16 mouse cellular contexts compared by ENCODE assay signal in the genomic region with DNA sequence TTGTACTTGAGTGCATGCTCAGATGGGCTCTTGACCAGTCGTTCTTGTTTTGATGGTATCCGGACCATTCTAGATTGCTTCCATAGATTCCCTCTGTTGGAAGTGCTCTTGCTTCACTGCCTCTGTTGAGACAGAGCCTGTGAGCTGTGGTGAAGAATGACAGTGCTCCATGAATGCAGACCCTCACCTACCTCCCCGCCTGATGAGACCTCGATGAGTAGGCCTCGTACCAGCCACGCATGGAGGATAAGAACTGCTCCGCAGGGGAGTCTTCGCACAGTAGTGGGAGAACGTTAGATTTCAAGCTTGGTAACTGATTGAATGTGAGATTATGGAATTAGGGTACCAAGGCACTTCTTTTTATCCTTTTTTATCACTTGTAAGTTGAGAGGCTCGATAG.
"Had no signal": no experiment of that assay in that cellular context is flagged by ENCODE, and none has a peak within 500 bp of the region (broad histone marks: within the 10 kb centered on the region; RNA-seq: fewer than 3 reads in every experiment).

No protein-coding gene starts in this region.

- H3K36me3 ChIP-seq: lung, embryonic 15.5 days; midbrain, embryonic 13.5 days; midbrain, embryonic 15.5 days; neural tube, embryonic 12.5 days; stomach, embryonic 15.5 days had no signal

- H3K27me3 ChIP-seq: liver, embryonic 15.5 days; lung, embryonic 15.5 days; midbrain, embryonic 13.5 days; midbrain, embryonic 15.5 days; neural tube, embryonic 12.5 days; stomach, embryonic 15.5 days had no signal

- H3K27ac ChIP-seq: liver, embryonic 15.5 days; lung, embryonic 15.5 days; macrophage; midbrain, embryonic 13.5 days; midbrain, embryonic 15.5 days; neural tube, embryonic 12.5 days; stomach, embryonic 15.5 days; stomach, postnatal 0 days had no signal

- H3K9ac ChIP-seq: liver, embryonic 15.5 days; liver, postnatal 0 days; lung, embryonic 15.5 days; midbrain, embryonic 13.5 days; midbrain, embryonic 15.5 days; neural tube, embryonic 12.5 days; stomach, embryonic 15.5 days had no signal

- DNase-seq: liver, postnatal 0 days; lung, adult 2 months; lung, postnatal 14 days; lung, postnatal 36 days; right cerebral cortex, postnatal 14 days; thymus, adult 2 months; thymus, postnatal 25 days; thymus, postnatal 4 days had no signal

- H3K4me3 ChIP-seq: liver, embryonic 15.5 days; lung, embryonic 15.5 days; midbrain, embryonic 13.5 days; midbrain, embryonic 15.5 days; neural tube, embryonic 12.5 days; stomach, embryonic 15.5 days had no signal

- H3K4me1 ChIP-seq: midbrain, embryonic 13.5 days; midbrain, embryonic 15.5 days had no signal
